8 mouse cellular contexts compared by ENCODE assay signal in genomic region chr6:86848580-86848914, GRCm38 (mm10). TPM values are rescaled to one million over a fixed set of nuclear protein-coding genes. Genes with fewer than 3 reads are reported as not detected.
A peak's percentile ranks its signal among the peaks of the same experiment; 100 is the strongest.
DNase-seq lines count a peak whose midpoint lies in the region; ATAC-seq and TF ChIP-seq lines count a peak whose summit lies in the region.

No protein-coding gene starts in this region.

- dilution Hi-C loops in CH12.LX (cut with MboI; ENCODE audit: extremely low pct_ligation_motif_present, extremely low pct_unique_long_range_greater_than_20kb, low sequenced_read_pairs) = no loop called here

- H3K9me3 ChIP-seq in CH12.LX (replicated peaks; ENCODE audit: low read length) = no peaks in the 10 kb centered on the region
- no peaks in the 10 kb centered on the region for H3K9me3 ChIP-seq in forebrain, embryonic 15.5 days
- H3K9me3 ChIP-seq in liver, postnatal 0 days (ENCODE audit: low read length) = no peaks in the 10 kb centered on the region

- H3K36me3 ChIP-seq in CH12.LX (replicated peaks in 1 of 2; ENCODE audit: control insufficient read depth in 1 of 2, insufficient read depth in 1 of 2, low read length in 1 of 2) = peaks cover 0 to 8% of the 10 kb centered on the region in 2 experiments
- H3K36me3 ChIP-seq in forebrain, embryonic 15.5 days = no peaks in the 10 kb centered on the region
- no peaks in the 10 kb centered on the region for H3K36me3 ChIP-seq in liver, postnatal 0 days (replicated peaks; ENCODE audit: insufficient read depth, low read length)

- WGBS in forebrain, embryonic 15.5 days = under 1% methylated on average over 12 of the region's 12 CpGs
- WGBS in liver, postnatal 0 days (ENCODE audit: insufficient replicate concordance) = 1% methylated on average over 12 of the region's 12 CpGs

- peak overlapping the region; percentile 92 for H3K4me3 ChIP-seq in gastrocnemius, adult 2 months
- peak overlapping the region; percentile 85 to 94 (median 88) for H3K4me3 ChIP-seq in CH12.LX (replicated peaks in 1 of 3; ENCODE audit: low read depth in 2 of 3, low read length in 2 of 3, poor library complexity in 1 of 3)
- peak overlapping the region; percentile 81 for H3K4me3 ChIP-seq in forebrain, embryonic 15.5 days
- peak overlapping the region; percentile 92 for H3K4me3 ChIP-seq in liver, postnatal 0 days (ENCODE audit: low read depth, low read length)

- H3K4me2 ChIP-seq in CH12.LX (ENCODE audit: insufficient read depth, low read depth, poor library complexity, severe bottlenecking) = peak overlapping the region; percentile 42
- H3K4me2 ChIP-seq in forebrain, embryonic 15.5 days (replicated peaks) = peak overlapping the region; percentile 81
- H3K4me2 ChIP-seq in liver, postnatal 0 days (ENCODE audit: low read depth, low read length) = peak overlapping the region; percentile 99

- no peak for TF ChIP-seq RAD21 in CH12.LX (IDR thresholded peaks at IDR 0.05; ENCODE audit: low read depth, low read length)

- peak; percentile 63 for ATAC-seq in forebrain, embryonic 15.5 days (replicated peaks)
- ATAC-seq in liver, postnatal 0 days = peak; percentile 17

- TF ChIP-seq EP300 in CH12.LX (IDR thresholded peaks at IDR 0.05; ENCODE audit: low read length) = no peak; the same call in 1 of the 2 replicates
- no peak for TF ChIP-seq EP300 in liver, postnatal 0 days (IDR thresholded peaks at IDR 0.05; ENCODE audit: low read depth)

- in situ Hi-C loops in CH12.LX (cut with MboI; ENCODE audit: low pct_ligation_motif_present, low pct_unique_long_range_greater_than_20kb, low sequenced_read_pairs) = no loop called here

- intact Hi-C loops in gastrocnemius, adult 2 months (cut with DNase I) = no loop called here
- intact Hi-C loops in gastrocnemius, postnatal 36 days (cut with DNase I) = loop anchor here (2.0 kb wide), 1 partner anchor 72 kb away; no protein-coding TSS in a partner anchor

- H3K9ac ChIP-seq in CH12.LX (ENCODE audit: insufficient read depth, low read depth) = peak overlapping the region; percentile 90
- peak overlapping the region; percentile 82 for H3K9ac ChIP-seq in forebrain, embryonic 15.5 days (replicated peaks)
- peak overlapping the region; percentile 96 for H3K9ac ChIP-seq in liver, postnatal 0 days (replicated peaks)

- peak overlapping the region; percentile 99 for H3K27ac ChIP-seq in gastrocnemius, adult 2 months
- no peak overlapping the region; the same call in 1 of the 2 replicates for H3K27ac ChIP-seq in CH12.LX (ENCODE audit: insufficient read depth, low read depth)
- H3K27ac ChIP-seq in forebrain, embryonic 15.5 days (replicated peaks) = peak overlapping the region; percentile 98
- H3K27ac ChIP-seq in liver, postnatal 0 days (ENCODE audit: low read depth) = peak overlapping the region; percentile 96

- no peaks in the 10 kb centered on the region for H3K27me3 ChIP-seq in CH12.LX (replicated peaks)
- H3K27me3 ChIP-seq in forebrain, embryonic 15.5 days = no peaks in the 10 kb centered on the region
- H3K27me3 ChIP-seq in liver, postnatal 0 days (ENCODE audit: insufficient read depth, low read length) = no peaks in the 10 kb centered on the region

- TF ChIP-seq POLR2A in CH12.LX (IDR thresholded peaks at IDR 0.05; ENCODE audit: low read depth, low read length) = no peak

- peaks cover 2 to 35% of the 10 kb centered on the region in 2 experiments; a peak in 2 of 4 replicates for H3K4me1 ChIP-seq in CH12.LX (ENCODE audit: control insufficient read depth in 1 of 2, insufficient read depth in 2 of 2)
- H3K4me1 ChIP-seq in forebrain, embryonic 15.5 days = peaks cover 39% of the 10 kb centered on the region
- H3K4me1 ChIP-seq in liver, postnatal 0 days (ENCODE audit: insufficient read depth) = peaks cover 36% of the 10 kb centered on the region

- TF ChIP-seq CTCF in gastrocnemius, adult 2 months (IDR thresholded peaks at IDR 0.05) = no peak; the same call in 1 of the 2 replicates
- TF ChIP-seq CTCF in CH12.LX (conservative IDR thresholded peaks at IDR 0.05 in 1 of 2, IDR thresholded peaks at IDR 0.05 in 1 of 2; ENCODE audit: low read depth in 2 of 2, low read length in 2 of 2) = no peak
- no peak for TF ChIP-seq CTCF in liver, postnatal 0 days (IDR thresholded peaks at IDR 0.05; ENCODE audit: low read depth)

- peaks cover 10% of the 10 kb centered on the region; the same call in 1 of the 2 replicates for H3K79me2 ChIP-seq in CH12.LX (replicated peaks; ENCODE audit: control insufficient read depth, extremely low read depth, insufficient read depth, poor library complexity, severe bottlenecking)

- no peak for DNase-seq in gastrocnemius, adult 2 months
- no peak for DNase-seq in gastrocnemius, postnatal 36 days
- no peak for DNase-seq in CH12.LX (ENCODE audit: extremely low read depth)
- DNase-seq in liver, postnatal 0 days = no peak
- no peak for DNase-seq in right cerebral cortex, postnatal 4 days
- DNase-seq in yolk sac, embryonic 10.5 days (ENCODE audit: low spot score) = no peak
- no peak for DNase-seq in layer of hippocampus, adult 9-11 months

TF ChIP-seq in CH12.LX, 34 proteins besides CTCF, POLR2A, EP300 and RAD21:
- TF ChIP-seq CHD2 (IDR thresholded peaks at IDR 0.05; ENCODE audit: low read length) (peak; percentile 51; the same call in 1 of the 2 replicates), SMC3 (IDR thresholded peaks at IDR 0.05; ENCODE audit: low read depth, low read length) (no peak), ZNF384 (IDR thresholded peaks at IDR 0.05; ENCODE audit: low read depth, low read length) (no peak), TCF12 (IDR thresholded peaks at IDR 0.05; ENCODE audit: low read depth, low read length) (peak; percentile 56; the same call in 1 of the 2 replicates), E2F4 (IDR thresholded peaks at IDR 0.05; ENCODE audit: insufficient replicate concordance, low read depth, low read length) (no peak), SIN3A (IDR thresholded peaks at IDR 0.05; ENCODE audit: low read length) (no peak; the same call in 1 of the 2 replicates), MEF2A (IDR thresholded peaks at IDR 0.05; ENCODE audit: borderline replicate concordance, low read depth, low read length) (no peak), MYC (IDR thresholded peaks at IDR 0.05; ENCODE audit: low read depth, low read length) (no peak), TBP (conservative IDR thresholded peaks at IDR 0.05; ENCODE audit: low read depth, low read length) (no peak), USF2 (conservative IDR thresholded peaks at IDR 0.05; ENCODE audit: low read depth, low read length) (no peak), IRF4 (IDR thresholded peaks at IDR 0.05; ENCODE audit: low read depth, low read length) (peak; percentile 28; the same call in 1 of the 2 replicates), ZMIZ1 (IDR thresholded peaks at IDR 0.05; ENCODE audit: low read depth, low read length) (no peak), BHLHE40 (IDR thresholded peaks at IDR 0.05; ENCODE audit: low read depth, low read length) (peak; percentile 38; the same call in 1 of the 2 replicates), UBTF (IDR thresholded peaks at IDR 0.05; ENCODE audit: low read depth, low read length) (no peak), GABPA (IDR thresholded peaks at IDR 0.05; ENCODE audit: insufficient replicate concordance, low read depth, low read length) (no peak), NELFE (IDR thresholded peaks at IDR 0.05; ENCODE audit: low read depth, low read length) (no peak), HCFC1 (IDR thresholded peaks at IDR 0.05; ENCODE audit: low read depth, low read length) (no peak), USF1 (IDR thresholded peaks at IDR 0.05; ENCODE audit: low read depth, low read length) (no peak), MXI1 (IDR thresholded peaks at IDR 0.05; ENCODE audit: low read depth, low read length) (no peak), RCOR1 (conservative IDR thresholded peaks at IDR 0.05; ENCODE audit: low read depth, low read length) (no peak; the same call in 1 of the 2 replicates), ELF1 (IDR thresholded peaks at IDR 0.05; ENCODE audit: low read depth, low read length) (no peak), PAX5 (IDR thresholded peaks at IDR 0.05; ENCODE audit: low read length) (no peak), MAFK (IDR thresholded peaks at IDR 0.05; ENCODE audit: insufficient replicate concordance, low read length) (no peak), MAX (IDR thresholded peaks at IDR 0.05; ENCODE audit: low read length) (no peak), NRF1 (IDR thresholded peaks at IDR 0.05; ENCODE audit: low read depth, low read length) (no peak), ETS1 (conservative IDR thresholded peaks at IDR 0.05; ENCODE audit: low read depth, low read length) (no peak)

RNA-seq across cellular contexts. Expression of gene Aak1, which starts 0.8 kb away (rescaled TPM):
- total RNA-seq in gastrocnemius, adult 2 months (2021) = 10 to 100 TPM; 32.0 to 44.5 TPM
- total RNA-seq in gastrocnemius, postnatal 36 days (2021) = 10 to 100 TPM; 26.9 to 29.6 TPM
- total RNA-seq in CH12.LX (2012; rRNA removed) (5.4 and 7.1 TPM in 2 replicates), CH12.LX (2014; rRNA removed) (2.1 and 2.8 TPM in 2 replicates)
- 18.8 and 21.0 TPM in 2 replicates for polyA plus RNA-seq in CH12.LX (2012; ENCODE audit: insufficient read length, low read depth)
- 36.1 and 39.3 TPM in 2 replicates for polyA plus RNA-seq in forebrain, embryonic 15.5 days (2015; fragmentation: Nextera tagmentation; extraction: Ambion mirVana)
- 1.9 and 2.2 TPM in 2 replicates for polyA plus RNA-seq in liver, postnatal 0 days (2015; fragmentation: Nextera tagmentation; extraction: Ambion mirVana)

RNA-seq across cellular contexts. Expression of gene Anxa4, which starts 55.2 kb away (rescaled TPM):
- total RNA-seq in gastrocnemius, adult 2 months (2021) = 10 to 100 TPM; 18.7 to 21.4 TPM
- 10 to 100 TPM; 12.9 to 16.8 TPM for total RNA-seq in gastrocnemius, postnatal 36 days (2021)
- total RNA-seq in CH12.LX (2012; rRNA removed) = 10.7 and 10.8 TPM in 2 replicates
- total RNA-seq in CH12.LX (2014; rRNA removed) = 17.1 and 18.4 TPM in 2 replicates
- 13.7 and 18.1 TPM in 2 replicates for polyA plus RNA-seq in CH12.LX (2012; ENCODE audit: insufficient read length, low read depth)
- polyA plus RNA-seq in forebrain, embryonic 15.5 days (2015; fragmentation: Nextera tagmentation; extraction: Ambion mirVana) = 5.8 and 5.9 TPM in 2 replicates
- polyA plus RNA-seq in liver, postnatal 0 days (2015; fragmentation: Nextera tagmentation; extraction: Ambion mirVana) = 32.5 and 32.7 TPM in 2 replicates

Comparison
In these comparisons a context has a peak if more than half of its experiments do, and no peak if none do; other contexts are left out.
1. H3K4me2 ChIP-seq: peak in every context shown above with its lines; median percentile 99 in liver, postnatal 0 days; 81 in forebrain, embryonic 15.5 days; 42 in CH12.LX.